Comparison of ENCODE assay signal across 8 mouse cellular contexts in the genomic region with DNA sequence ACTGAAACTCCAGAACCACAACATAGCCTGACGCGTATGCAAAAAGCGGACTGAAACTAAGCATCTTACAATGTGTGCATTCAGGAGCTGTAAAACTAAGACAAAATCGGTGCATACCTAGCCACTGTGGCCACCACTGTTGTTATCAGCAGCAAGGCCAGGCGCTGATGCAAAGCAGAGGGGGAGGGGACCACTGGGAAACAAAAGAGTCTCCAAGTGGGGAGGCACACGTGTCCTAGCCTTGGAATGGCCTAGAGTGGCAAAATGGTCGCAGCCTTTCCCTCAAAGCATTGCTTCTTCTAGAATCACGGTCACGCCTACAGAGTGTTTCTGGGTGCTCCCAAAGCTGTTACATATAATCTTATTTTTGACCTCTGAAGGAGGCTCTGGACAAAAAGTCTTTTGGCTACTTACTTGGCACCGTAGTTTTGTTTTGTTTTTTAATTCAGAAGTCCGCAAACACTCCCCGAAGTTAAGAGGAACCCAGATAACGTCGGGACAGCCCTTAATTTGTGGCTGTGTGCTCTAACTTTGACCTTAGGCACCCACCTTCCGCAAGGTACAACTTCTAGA. TPM values are rescaled to one million over a fixed set of nuclear protein-coding genes. Genes with fewer than 3 reads are reported as not detected.
DNase-seq lines count a peak whose midpoint lies in the region; ATAC-seq and TF ChIP-seq lines count a peak whose summit lies in the region.

No protein-coding gene starts in this region.

- peaks cover 14% of the 10 kb centered on the region for H3K36me3 ChIP-seq in heart, adult 2 months (ENCODE audit: control insufficient read depth, insufficient read depth, low read length)
- H3K36me3 ChIP-seq in liver, embryonic 12.5 days: peaks cover 25% of the 10 kb centered on the region
- peaks cover 18% of the 10 kb centered on the region for H3K36me3 ChIP-seq in myocyte (ENCODE audit: control insufficient read depth, insufficient read depth)

- H3K27ac ChIP-seq in cortical plate, adult 2 months (ENCODE audit: insufficient read depth, low read length): peak overlapping the region; percentile 80
- H3K27ac ChIP-seq in heart, adult 2 months: peak overlapping the region; percentile 96
- peak overlapping the region; percentile 89 for H3K27ac ChIP-seq in liver, embryonic 12.5 days

- POLR2A ChIA-PET in Patski (lab: Charles Lee): interaction anchor here (0.6 kb wide), 2 partner anchors 134 to 856 kb away, joined by 3 read pairs; no protein-coding TSS in a partner anchor

- H3K79me2 ChIP-seq in heart, adult 2 months (replicated peaks; ENCODE audit: control insufficient read depth, insufficient read depth, low read length): no peaks in the 10 kb centered on the region
- peaks cover 57% of the 10 kb centered on the region for H3K79me2 ChIP-seq in myocyte (ENCODE audit: control insufficient read depth, insufficient read depth)

- H3K4me1 ChIP-seq in cortical plate, adult 2 months (ENCODE audit: control insufficient read depth, insufficient read depth, low read length): no peaks in the 10 kb centered on the region; the same call in none of the 2 replicates
- peaks cover 4% of the 10 kb centered on the region for H3K4me1 ChIP-seq in heart, adult 2 months (ENCODE audit: control insufficient read depth, insufficient read depth, low read length)
- H3K4me1 ChIP-seq in liver, embryonic 12.5 days: peaks cover 89% of the 10 kb centered on the region

- peak overlapping the region; percentile 36 for H3ac ChIP-seq in myocyte (ENCODE audit: control insufficient read depth, insufficient read length)

- H3K9me3 ChIP-seq in liver, embryonic 12.5 days (replicated peaks): no peaks in the 10 kb centered on the region

- peak overlapping the region; percentile 81 for H3K4me3 ChIP-seq in cortical plate, adult 2 months (ENCODE audit: insufficient read depth, low read length)
- H3K4me3 ChIP-seq in heart, adult 2 months: peak overlapping the region; percentile 85
- H3K4me3 ChIP-seq in liver, embryonic 12.5 days: peak overlapping the region; percentile 92
- H3K4me3 ChIP-seq in myocyte: peak overlapping the region; percentile 98

- DNase-seq in 3T3-L1 (ENCODE audit: low read depth, low spot score) (peak; percentile 79), Patski (ENCODE audit: low read depth, low spot score) (no peak)
- DNase-seq in heart, adult 2 months: peak; percentile 51 to 58
- peak; percentile 50 for DNase-seq in kidney, adult 9 months
- DNase-seq in thymus, postnatal 36 days: peak; percentile 7 to 22

- H3K27me3 ChIP-seq in Patski (no peaks in the 10 kb centered on the region), myocyte (ENCODE audit: control insufficient read depth, insufficient read depth, insufficient read length) (no peaks in the 10 kb centered on the region)
- no peaks in the 10 kb centered on the region for H3K27me3 ChIP-seq in heart, adult 2 months (ENCODE audit: control insufficient read depth, insufficient read depth, low read length)
- H3K27me3 ChIP-seq in liver, embryonic 12.5 days (replicated peaks): no peaks in the 10 kb centered on the region

- CTCF ChIA-PET in Patski (lab: Charles Lee): no interaction called here

- TF ChIP-seq CTCF in Patski (IDR thresholded peaks at IDR 0.05): no peak
- TF ChIP-seq CTCF in cortical plate, adult 2 months (IDR thresholded peaks at IDR 0.05; ENCODE audit: extremely low read depth, insufficient read depth, low read length): no peak
- no peak for TF ChIP-seq CTCF in heart, adult 2 months (IDR thresholded peaks at IDR 0.05)

- intact Hi-C loops in heart, adult 2 months (cut with DNase I): loop anchor here (5.0 kb wide), 1 partner anchor 343 kb away; the partner anchor contains the start of gene Rc3h1

- TF ChIP-seq POLR2A in cortical plate, adult 2 months (IDR thresholded peaks at IDR 0.05; ENCODE audit: extremely low read depth, insufficient read depth, low read length): no peak
- 0 out of 2 replicates have a peak, but pooled peaks have one; percentile 33 for TF ChIP-seq POLR2A in heart, adult 2 months (IDR thresholded peaks at IDR 0.05; ENCODE audit: insufficient read depth, low read depth, low read length)
- no peak for TF ChIP-seq POLR2A in myocyte (IDR thresholded peaks at IDR 0.05; ENCODE audit: insufficient read length, low read depth)

- peak overlapping the region; percentile 93 for H3K4me2 ChIP-seq in liver, embryonic 12.5 days
- peak overlapping the region; percentile 99 for H3K4me2 ChIP-seq in myocyte (ENCODE audit: low read depth)

- peak; percentile 36 for ATAC-seq in Patski
- ATAC-seq in liver, embryonic 12.5 days: peak; percentile 33; the same call in 1 of the 2 replicates

- 4% methylated on average over 15 of the region's 15 CpGs for WGBS in heart, adult 2 months
- WGBS in liver, embryonic 12.5 days (ENCODE audit: insufficient replicate concordance): under 1% methylated on average over 15 of the region's 15 CpGs

- peak overlapping the region; percentile 99 for H3K9ac ChIP-seq in heart, adult 2 months (ENCODE audit: low read depth, low read length)
- H3K9ac ChIP-seq in liver, embryonic 12.5 days: peak overlapping the region; percentile 96

- in situ Hi-C loops in Patski (cut with MboI; ENCODE audit: low pct_unique_long_range_greater_than_20kb): loop anchor here (5.0 kb wide), 1 partner anchor 37 kb away; no protein-coding TSS in a partner anchor

- TF ChIP-seq EP300 in heart, adult 2 months (IDR thresholded peaks at IDR 0.05; ENCODE audit: insufficient read depth, low read depth, low read length): no peak

TF ChIP-seq in myocyte, 11 proteins besides CTCF, POLR2A, EP300 and RAD21:
- TF ChIP-seq MAX (IDR thresholded peaks at IDR 0.05; ENCODE audit: low read depth) (peak; percentile 35), MYOG (IDR thresholded peaks at IDR 0.05; ENCODE audit: control insufficient read depth in 1 of 3, insufficient read depth in 1 of 3, insufficient read length in 2 of 3, low read depth in 2 of 3) (no peak), E2F4 (IDR thresholded peaks at IDR 0.05; ENCODE audit: insufficient read depth) (no peak), POLR2AphosphoS2 (IDR thresholded peaks at IDR 0.05; ENCODE audit: insufficient read length, low read depth) (peak; percentile 47), MYOD1 (IDR thresholded peaks at IDR 0.05; ENCODE audit: control insufficient read depth in 1 of 3, insufficient read length in 2 of 3, low read depth in 2 of 3) (no peak), CEBPB (IDR thresholded peaks at IDR 0.05; ENCODE audit: insufficient read depth, poor library complexity, severe bottlenecking) (no peak)

RNA-seq across cellular contexts. Expression of gene Prdx6, which starts 0.9 kb away (rescaled TPM):
- polyA plus RNA-seq in Patski (2021) (295 TPM), myocyte (2012; fragmentation: generic; extraction: Trizol) (203 TPM)
- 455 and 511 TPM in 2 replicates for polyA plus RNA-seq in cortical plate, adult 2 months (2012; rRNA removed)
- 100 to 1,000 TPM; 284 to 336 TPM for total RNA-seq in heart, adult 2 months (2021)
- 186 and 235 TPM in 2 replicates for polyA plus RNA-seq in heart, adult 2 months (2012; rRNA removed)
- 467 and 508 TPM in 2 replicates for polyA plus RNA-seq in liver, embryonic 12.5 days (2016; fragmentation: Nextera tagmentation; extraction: Ambion mirVana)
